Mouse (Mus musculus) lung, adult 2 months (tissue): ENCODE data around the gene Gm11020.

Experiments used
- CTCF ChIP-seq: fragments of 200-500 bp; IDR thresholded peaks from 2 replicates; pipeline ENCODE4 v1.5.1; 2011; ENCODE audit warnings: mild to moderate bottlenecking, low read length, control low read depth; ENCODE audit not compliant: insufficient read depth
- POLR2A ChIP-seq: fragments of 200-500 bp; IDR thresholded peaks from 2 replicates; pipeline ENCODE4 v1.6.1; 2011; ENCODE audit warnings: low read depth, mild to moderate bottlenecking, control low read depth, low read length, borderline replicate concordance; ENCODE audit errors: extremely low read depth

GRCm38 (mm10) chr8:104354504-104354903 lies 33.1 kb downstream of the Gm11020 start:
- no peak for TF ChIP-seq POLR2A
- no peak for TF ChIP-seq CTCF
